Mouse (Mus musculus) thymus, postnatal 14 days (tissue): Measurements from ENCODE around the gene Lsp1.

Experiments
- DNase-seq: peaks from one replicate; pipeline ENCODE4 v3.0.0; 2021

Gene Lsp1

GRCm38 (mm10) chr7:142460636-142461077 lies at the start of gene Lsp1:
Gene Lsp1 (plus strand): TSS chr7:142460809.
- DNase-seq, result peak; percentile 63

DNA sequence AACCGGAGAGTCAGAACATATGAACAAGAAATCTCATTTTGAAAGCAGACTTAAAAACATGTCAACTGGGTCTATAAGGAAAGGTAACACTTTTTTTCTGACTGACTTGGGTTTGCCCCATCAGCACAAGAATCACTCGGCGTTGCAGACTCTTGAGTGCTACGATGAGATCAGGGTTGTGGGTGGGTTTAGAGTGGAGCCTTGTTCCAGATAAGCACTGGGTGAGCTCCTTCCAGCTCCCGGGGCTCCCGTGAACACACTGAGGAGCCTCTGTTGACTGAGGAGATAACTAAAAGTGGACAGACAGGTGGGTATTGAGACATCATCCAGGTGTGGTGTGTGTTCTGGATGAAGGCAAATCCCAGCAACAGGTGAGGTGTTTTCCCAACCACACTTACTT lies 47.3 kb upstream of the Lsp1 start:
- DNase-seq, result no peak

- no peak for DNase-seq
These were observed 45.3 kb upstream of the Lsp1 start for GRCm38 (mm10) chr7:142415314-142415713.

- DNase-seq, result no peak
These were observed 44.4 kb upstream of the Lsp1 start for GRCm38 (mm10) chr7:142416225-142416624.

DNA sequence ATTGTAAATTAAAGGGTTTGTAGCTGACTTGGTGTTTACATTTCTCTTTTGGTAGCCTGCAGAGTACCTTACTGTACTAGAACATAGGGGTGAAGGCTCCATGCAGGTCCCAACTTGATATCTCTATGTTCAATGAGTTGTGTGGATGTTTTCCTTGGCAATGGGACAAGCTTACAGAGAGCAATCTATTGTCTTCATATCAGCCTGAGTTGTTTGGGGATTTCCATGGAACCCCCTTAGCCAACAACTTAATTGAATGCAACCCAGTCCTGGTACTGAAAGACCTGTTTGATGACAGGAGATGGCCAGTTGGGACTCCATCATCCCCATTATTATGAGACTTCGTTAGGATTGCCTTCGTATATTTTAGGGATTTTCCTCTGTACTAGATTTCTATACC lies 42.6 kb upstream of the Lsp1 start:
- no peak for DNase-seq

- no peak for DNase-seq
These were observed 41.9 kb upstream of the Lsp1 start for GRCm38 (mm10) chr7:142418679-142419078.

DNA sequence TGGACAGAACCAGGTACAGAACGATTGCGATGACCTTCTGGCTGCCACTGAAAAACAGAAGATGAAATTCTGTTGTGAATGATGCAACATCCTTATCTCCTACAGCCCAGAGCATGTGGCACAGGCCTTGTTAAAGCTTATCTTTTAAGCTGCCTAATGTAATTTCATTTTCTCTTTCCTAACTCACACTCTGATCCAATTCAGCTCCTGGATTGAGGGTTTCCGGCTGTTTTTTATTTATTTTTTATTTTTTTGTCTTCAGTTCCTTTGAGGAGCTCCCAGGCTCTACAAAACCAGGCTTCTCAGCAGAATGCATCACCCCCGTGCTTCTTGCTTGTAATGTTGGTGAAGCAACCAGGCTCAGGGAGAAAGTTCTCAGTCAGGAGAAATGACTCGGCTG lies 40.7 kb upstream of the Lsp1 start:
- no peak for DNase-seq

DNA sequence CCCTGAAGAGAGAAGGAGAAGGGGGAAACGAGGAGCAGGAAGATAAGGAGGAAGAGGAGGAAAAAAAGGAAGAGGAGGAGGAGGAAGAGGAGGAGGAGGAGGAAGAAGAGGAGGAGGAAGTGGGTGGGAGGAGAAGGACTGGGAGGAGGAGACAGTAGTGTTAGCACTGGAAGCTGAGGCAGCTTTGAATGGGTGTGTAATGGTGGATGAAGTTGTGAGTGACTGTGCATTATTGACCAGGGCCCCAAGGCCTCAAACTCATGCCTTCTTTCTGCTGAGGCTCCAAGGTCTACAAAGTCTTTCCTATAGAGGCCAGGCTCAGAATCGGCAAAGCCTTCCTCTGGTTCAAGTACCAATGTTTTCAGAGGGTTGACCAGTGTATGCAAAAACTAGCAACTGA lies 38.8 kb upstream of the Lsp1 start:
- no peak for DNase-seq

- DNase-seq, result peak; percentile 55
These were observed 34.9 kb upstream of the Lsp1 start for GRCm38 (mm10) chr7:142425641-142426213.

DNA sequence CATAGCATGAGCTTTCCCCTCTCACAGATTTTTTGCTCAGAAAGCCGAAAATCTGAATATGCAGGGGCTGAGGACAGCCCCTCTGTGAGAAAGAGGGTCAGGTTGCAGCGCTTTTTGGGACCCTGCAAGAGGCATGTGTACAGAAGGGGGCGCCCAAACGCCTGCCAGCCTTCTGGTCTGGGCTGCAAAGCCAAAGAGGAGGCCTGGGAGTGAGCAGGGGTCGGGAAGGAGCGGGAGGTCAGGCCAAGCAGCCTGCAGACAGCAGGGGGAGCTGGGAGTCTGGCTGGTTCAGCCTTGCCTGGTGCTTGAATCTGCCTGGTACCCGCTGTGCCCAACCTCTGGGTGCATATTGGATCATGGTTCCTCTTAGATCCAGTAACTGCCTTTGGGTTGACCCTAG lies 32.4 kb upstream of the Lsp1 start:
- peak; percentile 74 for DNase-seq

- no peak for DNase-seq
These were observed 30.4 kb upstream of the Lsp1 start for GRCm38 (mm10) chr7:142430160-142430678.

GRCm38 (mm10) chr7:142431106-142431505 lies 29.5 kb upstream of the Lsp1 start:
- no peak for DNase-seq

GRCm38 (mm10) chr7:142433623-142434022 lies 27.0 kb upstream of the Lsp1 start:
- peak; percentile 48 for DNase-seq

GRCm38 (mm10) chr7:142434137-142434865 lies 26.3 kb upstream of the Lsp1 start, which contains the start of gene Syt8:
Gene Syt8 (plus strand): TSS chr7:142434850.
- DNase-seq, result no peak

GRCm38 (mm10) chr7:142435524-142435923 lies 25.1 kb upstream of the Lsp1 start:
- DNase-seq, result peak; percentile 85

DNA sequence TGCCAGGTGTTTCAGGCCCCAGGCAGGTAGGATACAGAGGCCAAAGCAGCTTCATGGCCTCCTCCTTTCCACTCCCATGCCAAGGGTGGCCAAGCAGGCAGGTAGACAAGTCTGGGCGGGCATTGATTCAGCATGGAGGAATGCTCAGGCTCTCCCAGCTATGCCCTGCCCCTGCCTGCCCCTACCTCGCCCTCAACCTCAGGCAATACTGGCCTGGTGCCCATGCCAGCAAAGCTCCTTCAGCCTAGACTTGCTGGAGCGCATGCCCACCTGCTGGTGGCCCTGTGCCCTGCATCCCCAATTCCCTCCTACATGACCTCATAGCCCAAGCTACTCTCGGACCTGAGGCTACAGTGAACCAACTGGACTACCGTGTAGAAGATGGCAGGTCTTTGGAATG lies 23.3 kb upstream of the Lsp1 start:
- DNase-seq, result no peak

- DNase-seq, result no peak
These were observed 20.6 kb upstream of the Lsp1 start for GRCm38 (mm10) chr7:142439966-142440365.

DNA sequence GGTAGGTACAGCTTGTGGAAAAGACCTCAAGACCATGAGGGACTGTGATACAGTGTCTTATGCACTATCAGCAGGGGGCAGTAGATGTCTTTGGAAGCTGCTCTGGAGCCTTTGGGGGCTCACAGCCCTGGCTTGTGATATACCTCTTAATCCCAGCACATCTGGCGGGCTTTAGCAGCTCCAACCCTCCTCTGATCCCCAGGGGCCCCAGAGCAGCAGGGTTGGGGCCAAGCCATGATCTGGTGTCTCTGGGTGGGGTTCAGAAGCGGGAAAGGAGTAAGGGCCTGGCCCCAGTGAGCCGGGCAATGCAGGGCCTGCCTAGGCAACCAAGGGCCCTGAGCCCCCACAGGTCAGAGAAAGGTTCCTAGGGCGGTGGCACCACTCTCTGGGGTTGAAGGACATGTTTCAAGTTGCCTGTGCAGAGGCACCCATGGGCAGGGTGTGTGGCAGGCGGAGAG lies 19.9 kb upstream of the Lsp1 start:
- peak; percentile 86 for DNase-seq

DNA sequence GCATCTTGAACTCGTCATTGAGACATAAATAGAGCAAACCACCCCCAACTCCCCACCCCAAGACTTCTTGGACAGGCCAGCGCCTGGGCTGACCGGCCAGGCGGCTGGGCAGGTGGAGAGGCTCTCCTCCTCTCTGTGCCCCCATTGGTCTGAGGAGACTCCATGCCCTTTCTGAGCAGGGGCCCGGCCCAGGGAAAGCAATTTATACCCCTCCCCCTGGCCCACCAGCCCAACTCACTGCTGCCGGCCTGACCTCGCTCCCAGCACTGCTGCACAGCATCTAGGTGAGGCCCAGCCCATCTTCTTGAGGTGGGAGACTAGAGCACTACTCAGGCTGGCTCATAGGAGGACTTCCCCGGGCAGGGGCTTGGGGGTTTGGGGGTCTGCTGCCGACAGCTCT lies 19.0 kb upstream of the Lsp1 start, which contains the start of gene Tnni2:
TSS of gene Tnni2 (plus strand) at position 224 of the 400 bp plus-strand sequence.
- DNase-seq, result no peak

- DNase-seq, result no peak
These were observed 18.3 kb upstream of the Lsp1 start for GRCm38 (mm10) chr7:142442081-142442907.

GRCm38 (mm10) chr7:142442908-142443420 lies 17.6 kb upstream of the Lsp1 start:
- no peak for DNase-seq

DNA sequence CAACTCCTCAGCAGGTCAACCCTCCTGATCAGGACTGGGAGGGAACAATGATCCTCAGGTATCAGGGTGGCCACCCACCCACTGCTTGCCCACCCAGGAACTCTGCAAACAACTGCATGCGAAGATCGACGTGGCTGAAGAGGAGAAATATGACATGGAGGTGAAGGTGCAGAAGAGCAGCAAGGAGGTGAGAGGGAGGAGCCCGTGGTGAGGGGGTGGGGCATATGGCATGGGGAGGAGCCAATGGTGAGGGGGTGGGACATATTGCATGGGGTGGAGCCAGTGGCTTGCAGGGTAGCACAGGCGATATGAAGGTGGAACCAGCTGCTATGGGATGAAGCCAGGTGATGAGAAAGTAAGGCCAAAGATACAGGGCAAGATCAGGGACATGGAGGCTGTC lies 17.1 kb upstream of the Lsp1 start:
- no peak for DNase-seq

GRCm38 (mm10) chr7:142444171-142444570 lies 16.4 kb upstream of the Lsp1 start:
- no peak for DNase-seq
